In genomic region chr9:67799078-67799819, GRCm38 (mm10) we compare ENCODE assay signal across 11 mouse cellular contexts. TPM values are rescaled to one million over a fixed set of nuclear protein-coding genes. Genes with fewer than 3 reads are reported as not detected.
DNase-seq lines count a peak whose midpoint lies in the region; ATAC-seq and TF ChIP-seq lines count a peak whose summit lies in the region.
"Had no signal": no experiment of that assay in that cellular context is flagged by ENCODE, and none has a peak within 500 bp of the region (broad histone marks: within the 10 kb centered on the region; RNA-seq: fewer than 3 reads in every experiment).

No protein-coding gene starts in this region.

- H3K27ac ChIP-seq in heart, embryonic 14.5 days (replicated peaks in 1 of 2; ENCODE audit: control insufficient read depth in 1 of 2, insufficient read depth in 1 of 2, low read depth in 2 of 2, low read length in 2 of 2), result peak overlapping the region; percentile 51 to 71
- H3K27ac ChIP-seq in CH12.LX (ENCODE audit: insufficient read depth, low read depth), result no peak overlapping the region; the same call in 1 of the 2 replicates
- H3K27ac ChIP-seq: liver, embryonic 15.5 days had no signal

- ATAC-seq in heart, embryonic 14.5 days (ENCODE audit: insufficient number of reproducible peaks, insufficient read depth, low FRiP score, low read depth), result no peak; the same call in 1 of the 2 replicates
- ATAC-seq in inflammation-experienced regulatory T-cells, adult 6 months, result peak; percentile 90

- H3K4me3 ChIP-seq in heart, embryonic 14.5 days (ENCODE audit: control insufficient read depth in 1 of 2, insufficient read depth in 1 of 2, low read depth in 1 of 2, low read length in 2 of 2), result no peak overlapping the region
- no peak overlapping the region for H3K4me3 ChIP-seq in CH12.LX (replicated peaks in 1 of 3; ENCODE audit: low read depth in 2 of 3, low read length in 2 of 3, poor library complexity in 1 of 3)
- H3K4me3 ChIP-seq: erythroblast, embryonic 14.5 days; liver, embryonic 15.5 days had no signal

- no peak for DNase-seq in heart, adult 8-10 months (ENCODE audit: low spot score)
- peak; percentile 66 for DNase-seq in 3T3-L1 (ENCODE audit: low read depth, low spot score)
- peak; percentile 74 for DNase-seq in CH12.LX (ENCODE audit: extremely low read depth)
- DNase-seq in layer of hippocampus, adult 11-12 months (ENCODE audit: low spot score), result no peak
- no peak for DNase-seq in cerebellum, adult 9-11 months
- DNase-seq: cerebellum, adult 11-12 months; heart, postnatal 4 days had no signal

- in situ Hi-C loops in CH12.LX (cut with MboI; ENCODE audit: low pct_ligation_motif_present, low pct_unique_long_range_greater_than_20kb, low sequenced_read_pairs), result no loop called here

- 30% methylated on average over 14 of the region's 14 CpGs for WGBS in heart, embryonic 14.5 days

- H3K79me2 ChIP-seq in CH12.LX (replicated peaks; ENCODE audit: control insufficient read depth, extremely low read depth, insufficient read depth, poor library complexity, severe bottlenecking), result no peaks in the 10 kb centered on the region

- no peaks in the 10 kb centered on the region for H3K27me3 ChIP-seq in heart, embryonic 14.5 days (ENCODE audit: control insufficient read depth, insufficient read depth, low read length)
- H3K27me3 ChIP-seq in CH12.LX (replicated peaks), result no peaks in the 10 kb centered on the region

- no peak for TF ChIP-seq RAD21 in CH12.LX (IDR thresholded peaks at IDR 0.05; ENCODE audit: low read depth, low read length)

- H3K36me3 ChIP-seq in heart, embryonic 14.5 days (ENCODE audit: control insufficient read depth, insufficient read depth, low read length), result no peaks in the 10 kb centered on the region
- H3K36me3 ChIP-seq in CH12.LX (replicated peaks in 1 of 2; ENCODE audit: control insufficient read depth in 1 of 2, insufficient read depth in 1 of 2, low read length in 1 of 2), result no peaks in the 10 kb centered on the region
- H3K36me3 ChIP-seq: liver, embryonic 15.5 days had no signal

- TF ChIP-seq POLR2A in CH12.LX (IDR thresholded peaks at IDR 0.05; ENCODE audit: low read depth, low read length), result no peak

- TF ChIP-seq CTCF in CH12.LX (conservative IDR thresholded peaks at IDR 0.05 in 1 of 2, IDR thresholded peaks at IDR 0.05 in 1 of 2; ENCODE audit: low read depth in 2 of 2, low read length in 2 of 2), result no peak

- dilution Hi-C loops in CH12.LX (cut with MboI; ENCODE audit: extremely low pct_ligation_motif_present, extremely low pct_unique_long_range_greater_than_20kb, low sequenced_read_pairs), result no loop called here

- no peaks in the 10 kb centered on the region for H3K9me3 ChIP-seq in heart, embryonic 14.5 days (ENCODE audit: control insufficient read depth, low read length)
- no peaks in the 10 kb centered on the region for H3K9me3 ChIP-seq in CH12.LX (replicated peaks; ENCODE audit: low read length)
- H3K9me3 ChIP-seq: liver, embryonic 15.5 days had no signal

- peak; percentile 54 for TF ChIP-seq EP300 in CH12.LX (IDR thresholded peaks at IDR 0.05; ENCODE audit: low read length)

- H3K4me2 ChIP-seq in heart, embryonic 14.5 days (ENCODE audit: low read length), result peak overlapping the region; percentile 26
- no peak overlapping the region for H3K4me2 ChIP-seq in CH12.LX (ENCODE audit: insufficient read depth, low read depth, poor library complexity, severe bottlenecking)
- H3K4me2 ChIP-seq: liver, embryonic 15.5 days had no signal

- H3K4me1 ChIP-seq in heart, embryonic 14.5 days (ENCODE audit: control insufficient read depth in 2 of 2, insufficient read depth in 2 of 2, low read length in 2 of 2), result peaks cover 14 to 22% of the 10 kb centered on the region in 2 experiments
- peaks cover 6 to 18% of the 10 kb centered on the region in 2 experiments for H3K4me1 ChIP-seq in CH12.LX (ENCODE audit: control insufficient read depth in 1 of 2, insufficient read depth in 2 of 2)
- H3K4me1 ChIP-seq: liver, embryonic 15.5 days had no signal

- no peak overlapping the region for H3K9ac ChIP-seq in heart, embryonic 14.5 days (ENCODE audit: low read length)
- H3K9ac ChIP-seq in CH12.LX (ENCODE audit: insufficient read depth, low read depth), result no peak overlapping the region
- H3K9ac ChIP-seq: liver, embryonic 15.5 days had no signal

TF ChIP-seq in CH12.LX, 34 proteins besides CTCF, POLR2A, EP300 and RAD21:
- no peak for TF ChIP-seq TCF12 (IDR thresholded peaks at IDR 0.05; ENCODE audit: low read depth, low read length)
- TF ChIP-seq E2F4 (IDR thresholded peaks at IDR 0.05; ENCODE audit: insufficient replicate concordance, low read depth, low read length), result no peak
- TF ChIP-seq JUND (conservative IDR thresholded peaks at IDR 0.05; ENCODE audit: low read depth, low read length), result peak; percentile 39; the same call in 1 of the 2 replicates
- TF ChIP-seq ELF1 (IDR thresholded peaks at IDR 0.05; ENCODE audit: low read depth, low read length), result 0 out of 2 replicates have a peak, but pooled peaks have one; percentile 27
- 0 out of 2 replicates have a peak, but pooled peaks have one; percentile 20 for TF ChIP-seq BHLHE40 (IDR thresholded peaks at IDR 0.05; ENCODE audit: low read depth, low read length)
- no peak for TF ChIP-seq ZKSCAN1 (IDR thresholded peaks at IDR 0.05; ENCODE audit: borderline replicate concordance, low read depth, low read length)
- TF ChIP-seq USF1 (IDR thresholded peaks at IDR 0.05; ENCODE audit: low read depth, low read length), result no peak
- 0 out of 2 replicates have a peak, but pooled peaks have one; percentile 42 for TF ChIP-seq ZNF384 (IDR thresholded peaks at IDR 0.05; ENCODE audit: low read depth, low read length)
- peak; percentile 54 for TF ChIP-seq ETS1 (conservative IDR thresholded peaks at IDR 0.05; ENCODE audit: low read depth, low read length)
- no peak for TF ChIP-seq GABPA (IDR thresholded peaks at IDR 0.05; ENCODE audit: insufficient replicate concordance, low read depth, low read length)
- TF ChIP-seq MEF2A (IDR thresholded peaks at IDR 0.05; ENCODE audit: borderline replicate concordance, low read depth, low read length), result peak; percentile 91
- 0 out of 2 replicates have a peak, but pooled peaks have one; percentile 9 for TF ChIP-seq JUN (IDR thresholded peaks at IDR 0.05; ENCODE audit: insufficient read depth, low read depth, low read length)
- TF ChIP-seq USF2 (conservative IDR thresholded peaks at IDR 0.05; ENCODE audit: low read depth, low read length), result no peak
- no peak for TF ChIP-seq CHD1 (IDR thresholded peaks at IDR 0.05; ENCODE audit: low read depth, low read length)
- TF ChIP-seq PAX5 (IDR thresholded peaks at IDR 0.05; ENCODE audit: low read length), result no peak
- 0 out of 2 replicates have a peak, but pooled peaks have one; percentile 53 for TF ChIP-seq MAFK (IDR thresholded peaks at IDR 0.05; ENCODE audit: insufficient replicate concordance, low read length)
- TF ChIP-seq ZMIZ1 (IDR thresholded peaks at IDR 0.05; ENCODE audit: low read depth, low read length), result no peak
- TF ChIP-seq NRF1 (IDR thresholded peaks at IDR 0.05; ENCODE audit: low read depth, low read length), result no peak
- TF ChIP-seq TBP (conservative IDR thresholded peaks at IDR 0.05; ENCODE audit: low read depth, low read length), result no peak
- TF ChIP-seq SMC3 (IDR thresholded peaks at IDR 0.05; ENCODE audit: low read depth, low read length), result no peak
- TF ChIP-seq MAZ (IDR thresholded peaks at IDR 0.05; ENCODE audit: low read depth, low read length), result no peak
- no peak for TF ChIP-seq SIN3A (IDR thresholded peaks at IDR 0.05; ENCODE audit: low read length)
- TF ChIP-seq IRF4 (IDR thresholded peaks at IDR 0.05; ENCODE audit: low read depth, low read length), result peak; percentile 51
- TF ChIP-seq KAT2A (IDR thresholded peaks at IDR 0.05; ENCODE audit: insufficient replicate concordance, low read length), result no peak
- TF ChIP-seq CHD2 (IDR thresholded peaks at IDR 0.05; ENCODE audit: low read length), result no peak
TF ChIP-seq in CH12.LX: peak in this region for 9.

RNA-seq across cellular contexts. Expression of gene C2cd4a, which starts 32.9 kb away (rescaled TPM):
- polyA plus RNA-seq in heart, embryonic 14.5 days (2014; fragmentation: Nextera tagmentation; extraction: Ambion mirVana), result 0.28 TPM in 1 of 2 replicates, not detected in the other
- not detected for total RNA-seq in heart, adult 8-10 months (2022)
- total RNA-seq in CH12.LX (2012; rRNA removed), result not detected in 2 replicates
- 0.16 TPM in 1 of 2 replicates, not detected in the other for total RNA-seq in CH12.LX (2014; rRNA removed)
- polyA plus RNA-seq in CH12.LX (2012; ENCODE audit: insufficient read length, low read depth), result not detected in 2 replicates
- polyA plus RNA-seq in inflammation-experienced regulatory T-cells, adult 6 months (2017; shearing (Covaris generic)), result not detected
- total RNA-seq: heart, postnatal 4 days had no signal

RNA-seq across cellular contexts. Expression of gene C2cd4b, which starts 40.0 kb away (rescaled TPM):
- polyA plus RNA-seq in heart, embryonic 14.5 days (2014; fragmentation: Nextera tagmentation; extraction: Ambion mirVana), result 2.4 and 2.6 TPM in 2 replicates
- total RNA-seq in heart, adult 8-10 months (2022), result 1 to 10 TPM in 2 of 4 experiments, under 1 TPM in 2; 0.66 to 1.5 (median 1.1) TPM
- total RNA-seq in CH12.LX (2012; rRNA removed) (not detected in 2 replicates), CH12.LX (2014; rRNA removed) (not detected in 2 replicates)
- polyA plus RNA-seq in CH12.LX (2012; ENCODE audit: insufficient read length, low read depth), result not detected in 2 replicates
- not detected for polyA plus RNA-seq in inflammation-experienced regulatory T-cells, adult 6 months (2017; shearing (Covaris generic))
- polyA plus RNA-seq: erythroblast, embryonic 14.5 days; liver, embryonic 15.5 days had no signal

RNA-seq across cellular contexts. Expression of gene Vps13c, which starts 40.9 kb away (rescaled TPM):
- 5.6 and 7.1 TPM in 2 replicates for polyA plus RNA-seq in heart, embryonic 14.5 days (2014; fragmentation: Nextera tagmentation; extraction: Ambion mirVana)
- 10 to 100 TPM; 48.5 to 54.4 (median 52.0) TPM for total RNA-seq in heart, adult 8-10 months (2022)
- total RNA-seq in CH12.LX (2012; rRNA removed), result 17.3 and 18.4 TPM in 2 replicates
- total RNA-seq in CH12.LX (2014; rRNA removed), result 9.7 and 10.8 TPM in 2 replicates
- 21.7 and 25.7 TPM in 2 replicates for polyA plus RNA-seq in CH12.LX (2012; ENCODE audit: insufficient read length, low read depth)
- 10 to 100 TPM; 15.4 to 24.0 (median 19.5) TPM for polyA plus RNA-seq in inflammation-experienced regulatory T-cells, adult 6 months (2017; shearing (Covaris generic))

Comparison
In these comparisons a context has a peak if more than half of its experiments do, and no peak if none do; other contexts are left out.
1. DNase-seq: peak in 3T3-L1 (single experiment) and CH12.LX (single experiment); none in heart, adult 8-10 months (single experiment), layer of hippocampus, adult 11-12 months (single experiment) and cerebellum, adult 9-11 months (single experiment).